Mouse (Mus musculus) kidney, embryonic 15.5 days (tissue): ENCODE data around the gene Slc26a1. TPM values are rescaled to one million over a fixed set of nuclear protein-coding genes. Genes with fewer than 3 reads are reported as not detected.

ENCODE experiments used
- ATAC-seq: fragments of 200-750 bp; cut with Nextera tagmentation; replicated peaks from 2 replicates; pipeline ENCODE4 v1.8.0; 2017; ENCODE audit warnings: moderate TSS enrichment; ENCODE audit not compliant: low FRiP score
- H3K27ac ChIP-seq: fragments of 300-500 bp; sonication (generic); 2 replicates; pipeline ENCODE4 v1.5.1; 2015; ENCODE audit warnings: mild to moderate bottlenecking, inconsistent platforms
- H3K27me3 ChIP-seq: fragments of 300-500 bp; sonication (generic); 2 replicates; pipeline ENCODE4 v1.6.1; 2015; ENCODE audit warnings: inconsistent platforms
- H3K36me3 ChIP-seq: fragments of 300-500 bp; sonication (generic); 2 replicates; pipeline ENCODE4 v1.6.1; 2015; ENCODE audit warnings: inconsistent platforms
- H3K4me1 ChIP-seq: fragments of 300-500 bp; sonication (generic); 2 replicates; pipeline ENCODE4 v1.6.1; 2015; ENCODE audit warnings: inconsistent platforms
- H3K4me2 ChIP-seq: fragments of 300-500 bp; sonication (generic); 2 replicates; pipeline ENCODE4 v1.6.1; 2015; ENCODE audit warnings: moderate library complexity, mild to moderate bottlenecking, inconsistent platforms
- H3K4me3 ChIP-seq: fragments of 300-500 bp; sonication (generic); replicated peaks from 2 replicates; pipeline ENCODE4 v1.5.1; 2015; ENCODE audit warnings: mild to moderate bottlenecking, inconsistent platforms
- H3K9ac ChIP-seq: fragments of 300-500 bp; sonication (generic); 2 replicates; pipeline ENCODE4 v1.6.1; 2015; ENCODE audit warnings: mild to moderate bottlenecking, inconsistent platforms
- H3K9me3 ChIP-seq: fragments of 300-500 bp; sonication (generic); replicated peaks from 2 replicates; pipeline ENCODE4 v1.6.1; 2016; ENCODE audit warnings: inconsistent platforms
- WGBS: fragments of 180-500 bp; shearing (Covaris S2); methylation state at CpG from one replicate; pipeline ENCODE4 v1.1.7; 2015; ENCODE audit warnings: mixed read lengths; 5-methylcytosine and 5-hydroxymethylcytosine counted together
- polyA plus RNA-seq: library from polyadenylated mRNA; unstranded; fragments of >200 nt; fragmentation: Nextera tagmentation; extraction: Ambion mirVana; gene quantifications from 2 replicates; pipeline ENCODE4 v1.2.1, GENCODE M21; 2015

Slc26a1 gene
- polyA plus RNA-seq, 1 experiment from 2014 or later = 4.9 TPM

DNA sequence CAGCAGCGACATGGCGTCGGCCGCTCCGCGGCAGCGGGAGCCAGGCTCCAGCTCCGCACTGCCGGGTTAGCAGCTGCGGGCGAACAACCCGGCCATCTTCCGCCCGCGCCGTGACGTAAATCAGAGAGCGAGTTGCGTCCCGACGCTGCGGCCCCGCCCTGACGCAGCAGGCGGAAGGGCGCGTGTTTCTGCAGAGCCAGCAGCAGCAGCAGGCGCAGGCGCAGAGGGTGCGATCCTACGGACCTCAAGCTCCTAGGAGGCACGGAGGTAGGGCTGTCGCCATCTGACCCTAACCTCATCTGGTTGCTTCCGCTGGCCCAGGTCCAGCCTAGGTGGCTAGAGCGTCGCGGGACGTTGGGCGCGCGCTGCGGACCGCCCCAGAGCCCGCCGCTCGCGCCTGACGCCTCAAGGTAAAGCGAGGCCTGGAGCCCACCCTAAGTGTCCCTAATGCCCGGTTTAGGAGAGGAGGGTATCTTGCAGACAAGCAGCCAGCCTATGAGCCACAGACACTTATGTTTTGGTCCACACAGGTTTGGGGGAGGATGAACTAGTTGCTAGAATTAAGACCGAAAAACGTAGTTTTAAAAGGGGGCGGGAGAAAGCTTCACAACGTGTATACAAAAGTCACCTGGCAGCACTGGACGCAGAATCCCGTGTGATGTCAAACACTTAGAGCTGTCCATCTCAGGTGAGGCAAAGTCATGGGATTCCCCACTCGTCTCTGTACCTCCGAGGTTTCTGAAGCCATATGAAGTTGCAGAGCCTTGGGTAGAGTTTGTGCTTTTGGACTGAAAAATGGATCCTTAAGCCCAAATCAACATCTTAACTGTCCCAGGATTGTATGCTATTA lies 45.5 kb downstream of the Slc26a1 start, which contains the start of the genes Gak and Tmem175:
TSS of gene Gak (minus strand) at position 122 of the 850 bp plus-strand sequence.
TSS of gene Tmem175 (plus strand) at position 137 of the 850 bp plus-strand sequence.
- peak; percentile 97 for ATAC-seq
- H3K9me3 ChIP-seq = no peaks in the 10 kb centered on the region
- H3K36me3 ChIP-seq = peaks cover 3% of the 10 kb centered on the region; the same call in 1 of the 2 replicates
- peak within 1 kb of the TSS; percentile 79 for H3K4me3 ChIP-seq
- H3K4me2 ChIP-seq = peak within 1 kb of the TSS; percentile 79
- WGBS = under 1% methylated on average over 58 of the region's 58 CpGs
- peak within 1 kb of the TSS; percentile 91 for H3K9ac ChIP-seq
- peaks cover 27% of the 10 kb centered on the region for H3K4me1 ChIP-seq
- H3K27ac ChIP-seq = peak within 1 kb of the TSS; percentile 89
- H3K27me3 ChIP-seq = no peaks in the 10 kb centered on the region

DNA sequence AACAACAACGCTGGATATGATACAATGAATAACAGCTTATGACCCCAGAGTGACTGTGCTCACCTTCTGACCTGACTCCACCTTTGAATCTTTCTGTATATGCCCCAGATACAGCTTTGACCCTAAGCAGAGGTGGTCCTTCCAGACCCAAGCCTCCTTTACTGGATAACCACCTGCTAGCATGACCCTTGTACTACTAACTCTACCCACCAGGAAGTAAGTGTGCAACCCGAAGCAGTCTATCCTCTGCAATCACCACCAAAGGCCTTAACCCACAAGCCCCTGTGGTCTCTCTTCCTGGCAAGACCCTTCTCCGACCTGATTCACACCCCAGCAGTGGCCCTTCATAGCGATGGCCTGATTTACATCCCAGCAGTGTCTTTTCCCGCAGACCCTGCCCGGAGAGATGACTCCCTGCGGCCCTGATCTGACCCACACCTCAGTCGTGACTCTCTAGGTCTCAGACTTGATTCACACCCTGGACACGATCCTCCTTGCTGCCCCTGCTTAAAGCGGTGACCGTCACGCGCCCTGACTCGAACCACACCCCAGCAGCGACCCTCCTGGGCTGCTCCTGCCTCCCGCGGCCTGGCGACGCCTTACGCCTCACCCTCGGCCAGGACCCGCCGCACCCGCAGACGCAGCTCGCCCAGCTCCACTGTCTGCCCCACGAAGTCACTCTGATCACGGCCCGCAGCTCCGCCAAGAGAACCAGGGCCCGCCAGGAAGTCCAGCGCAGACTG lies 46.3 kb downstream of the Slc26a1 start:
- H3K27ac ChIP-seq = peak overlapping the region; percentile 89
- 2% methylated on average over 32 of the region's 32 CpGs for WGBS
- H3K9me3 ChIP-seq = no peaks in the 10 kb centered on the region
- H3K27me3 ChIP-seq = no peaks in the 10 kb centered on the region
- H3K36me3 ChIP-seq = peaks cover 10% of the 10 kb centered on the region
- peak overlapping the region; percentile 91 for H3K9ac ChIP-seq
- peak; percentile 90 for ATAC-seq
- peak overlapping the region; percentile 79 for H3K4me2 ChIP-seq
- peak overlapping the region; percentile 79 for H3K4me3 ChIP-seq
- H3K4me1 ChIP-seq = peaks cover 27% of the 10 kb centered on the region

DNA sequence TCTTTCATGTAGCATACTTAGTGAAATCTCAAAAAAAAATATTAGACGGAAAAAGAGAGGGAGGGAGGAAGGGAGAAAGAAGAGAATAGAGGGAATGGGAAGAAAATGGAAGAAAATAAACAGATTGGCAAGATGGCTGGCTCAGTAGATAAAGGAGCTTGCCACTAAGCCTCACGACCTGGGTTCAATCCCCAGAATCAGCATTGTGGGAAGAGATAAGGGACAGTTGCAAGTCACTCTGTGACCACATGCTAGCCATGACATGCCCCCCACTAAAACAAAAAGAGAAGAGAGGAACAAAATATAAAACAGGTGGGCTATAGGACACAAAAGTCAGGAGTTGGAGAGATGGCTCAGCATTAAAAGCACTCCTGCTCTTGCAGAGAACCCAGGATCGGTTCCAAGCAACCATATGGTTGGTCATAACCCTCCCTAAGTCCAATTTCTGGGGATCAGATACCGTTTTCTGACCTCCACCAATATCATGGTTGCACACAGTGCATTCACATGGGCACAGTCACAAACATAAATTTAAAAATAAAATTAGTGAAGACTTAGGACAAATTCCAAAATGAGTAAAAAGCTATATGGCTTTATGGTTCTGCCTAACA lies 49.2 kb downstream of the Slc26a1 start:
- no peak overlapping the region for H3K4me3 ChIP-seq
- H3K4me2 ChIP-seq = no peak overlapping the region
- H3K9me3 ChIP-seq = no peaks in the 10 kb centered on the region
- WGBS = 85% methylated on average over 4 of the region's 4 CpGs
- no peak overlapping the region for H3K9ac ChIP-seq
- peaks cover 27% of the 10 kb centered on the region for H3K4me1 ChIP-seq
- ATAC-seq = no peak
- H3K27me3 ChIP-seq = no peaks in the 10 kb centered on the region
- H3K27ac ChIP-seq = no peak overlapping the region
- H3K36me3 ChIP-seq = peaks cover 38% of the 10 kb centered on the region

DNA sequence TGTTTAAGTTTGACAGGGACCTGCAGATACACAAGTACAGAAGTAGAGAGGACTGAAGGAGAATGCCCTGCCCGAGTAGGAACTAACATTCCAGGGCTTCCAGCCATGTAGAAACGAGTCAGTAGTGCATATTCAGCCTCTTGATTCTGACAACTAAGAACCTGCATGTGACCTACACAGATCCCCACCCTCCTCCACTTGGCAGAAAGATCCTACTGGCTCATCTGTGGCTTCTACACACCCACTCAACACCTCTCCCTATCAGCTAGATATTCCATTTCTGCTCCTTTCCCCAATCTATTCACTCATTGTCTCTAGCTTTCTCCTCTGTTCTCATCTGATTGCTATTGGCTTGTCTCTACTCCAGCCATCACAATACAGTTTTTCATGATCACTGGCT lies 53.5 kb downstream of the Slc26a1 start:
- Histone ChIP-seq H3K27me3 (no peaks in the 10 kb centered on the region), H3K9me3 (no peaks in the 10 kb centered on the region), H3K4me3 (no peak overlapping the region), H3K4me1 (no peaks in the 10 kb centered on the region), H3K9ac (no peak overlapping the region), H3K27ac (no peak overlapping the region), H3K4me2 (no peak overlapping the region), H3K36me3 (peaks cover 72% of the 10 kb centered on the region)
- ATAC-seq = no peak
- WGBS = 77% methylated on average over 2 of the region's 2 CpGs

Other genes with a start within 250 kb of the Slc26a1 start
- gene Atp5k, start 241.1 kb downstream of the Slc26a1 start, polyA plus RNA-seq = 446 and 492 TPM in 2 replicates
- gene Mfsd7a, start 226.7 kb downstream of the Slc26a1 start, polyA plus RNA-seq = 0.58 and 0.70 TPM in 2 replicates
- gene Pcgf3, start 214.3 kb downstream of the Slc26a1 start, polyA plus RNA-seq = 19.0 and 21.4 TPM in 2 replicates
- 1.1 and 2.2 TPM in 2 replicates for gene Cplx1, start 125.5 kb downstream of the Slc26a1 start, polyA plus RNA-seq
- gene Gak, start 45.8 kb downstream of the Slc26a1 start, polyA plus RNA-seq = 53.2 and 53.3 TPM in 2 replicates
- 25.5 and 28.1 TPM in 2 replicates for gene Tmem175, start 45.8 kb downstream of the Slc26a1 start, polyA plus RNA-seq
- gene Idua, start 15.2 kb downstream of the Slc26a1 start, polyA plus RNA-seq = 10.2 and 11.1 TPM in 2 replicates
- gene Dgkq, start 5.9 kb downstream of the Slc26a1 start, polyA plus RNA-seq = 10.3 and 12.6 TPM in 2 replicates
- gene Fgfrl1, start 16.8 kb upstream of the Slc26a1 start, polyA plus RNA-seq = 26.8 and 27.4 TPM in 2 replicates
- not detected in 2 replicates for gene Rnf212, start 99.4 kb upstream of the Slc26a1 start, polyA plus RNA-seq
- not detected in 2 replicates for gene Tmed11, start 119.8 kb upstream of the Slc26a1 start, polyA plus RNA-seq
- not detected in 2 replicates for gene Vmn2r8, start 133.3 kb upstream of the Slc26a1 start, polyA plus RNA-seq
- gene Vmn2r9, start 177.0 kb upstream of the Slc26a1 start, polyA plus RNA-seq = not detected in 2 replicates